ENCODE assay signal across 7 mouse cellular contexts in genomic region chr5:33275754-33276153, GRCm38 (mm10). TPM values are rescaled to one million over a fixed set of nuclear protein-coding genes. Genes with fewer than 3 reads are reported as not detected.
DNase-seq lines count a peak whose midpoint lies in the region; ATAC-seq and TF ChIP-seq lines count a peak whose summit lies in the region.

No protein-coding gene starts in this region.

- no peak overlapping the region for H3K9ac ChIP-seq in embryonic facial prominence, embryonic 14.5 days (ENCODE audit: low read depth, low read length)
- peak overlapping the region; percentile 93 for H3K9ac ChIP-seq in hindbrain, embryonic 15.5 days

- no peaks in the 10 kb centered on the region for H3K27me3 ChIP-seq in embryonic facial prominence, embryonic 14.5 days (replicated peaks; ENCODE audit: control insufficient read depth, insufficient read depth, low read length)
- H3K27me3 ChIP-seq in hindbrain, embryonic 15.5 days, result no peaks in the 10 kb centered on the region

- H3K4me3 ChIP-seq in layer of hippocampus, adult 2 months, result peak overlapping the region; percentile 98
- H3K4me3 ChIP-seq in embryonic facial prominence, embryonic 14.5 days (ENCODE audit: low read depth, low read length), result peak overlapping the region; percentile 89
- peak overlapping the region; percentile 77 for H3K4me3 ChIP-seq in hindbrain, embryonic 15.5 days

- H3K9me3 ChIP-seq in embryonic facial prominence, embryonic 14.5 days (ENCODE audit: control insufficient read depth, low read length), result no peaks in the 10 kb centered on the region
- H3K9me3 ChIP-seq in hindbrain, embryonic 15.5 days, result no peaks in the 10 kb centered on the region

- peaks cover 11% of the 10 kb centered on the region; the same call in 1 of the 2 replicates for H3K4me1 ChIP-seq in embryonic facial prominence, embryonic 14.5 days (ENCODE audit: control insufficient read depth, insufficient read depth, low read length)
- peaks cover 35% of the 10 kb centered on the region for H3K4me1 ChIP-seq in hindbrain, embryonic 15.5 days (replicated peaks)

- H3K4me2 ChIP-seq in embryonic facial prominence, embryonic 14.5 days (ENCODE audit: low read depth, low read length), result peak overlapping the region; percentile 59
- H3K4me2 ChIP-seq in hindbrain, embryonic 15.5 days, result peak overlapping the region; percentile 79

- H3K27ac ChIP-seq in layer of hippocampus, adult 2 months, result peak overlapping the region; percentile 98
- no peak overlapping the region for H3K27ac ChIP-seq in embryonic facial prominence, embryonic 14.5 days (replicated peaks; ENCODE audit: low read depth, low read length)
- peak overlapping the region; percentile 99 for H3K27ac ChIP-seq in hindbrain, embryonic 15.5 days (replicated peaks)

- no peak for TF ChIP-seq CTCF in layer of hippocampus, adult 2 months (conservative IDR thresholded peaks at IDR 0.05)

- no peak for DNase-seq in layer of hippocampus, adult 2 months (ENCODE audit: low spot score in 2 of 2)
- DNase-seq in layer of hippocampus, postnatal 36 days, result no peak
- DNase-seq in embryonic facial prominence, embryonic 14.5 days (ENCODE audit: low spot score), result no peak
- DNase-seq in naive thymus-derived CD4-positive, alpha-beta T cell, adult 2 months (ENCODE audit: low read depth), result peak; percentile 33
- DNase-seq in adrenal gland, adult (ENCODE audit: inconsistent age in 2 of 2, low spot score in 1 of 2), result no peak
- no peak for DNase-seq in gastrocnemius, postnatal 25 days

- WGBS in embryonic facial prominence, embryonic 14.5 days, result 19% methylated on average over 1 of the region's 1 CpGs
- WGBS in hindbrain, embryonic 15.5 days, result 16% methylated on average over 1 of the region's 1 CpGs

- no peak for ATAC-seq in embryonic facial prominence, embryonic 14.5 days (ENCODE audit: low read depth)
- ATAC-seq in hindbrain, embryonic 15.5 days (ENCODE audit: low FRiP score, low read depth), result no peak

- H3K36me3 ChIP-seq in embryonic facial prominence, embryonic 14.5 days (ENCODE audit: control insufficient read depth, insufficient read depth, low read length), result peaks cover 11% of the 10 kb centered on the region; the same call in 1 of the 2 replicates
- H3K36me3 ChIP-seq in hindbrain, embryonic 15.5 days, result no peaks in the 10 kb centered on the region

RNA-seq across cellular contexts. Expression of gene Ctbp1, which starts 1.0 kb away (rescaled TPM):
- total RNA-seq in layer of hippocampus, adult 2 months (2021), result 100 to 1,000 TPM; 285 to 286 TPM
- total RNA-seq in layer of hippocampus, postnatal 36 days (2021), result 100 to 1,000 TPM; 276 to 303 TPM
- 290 and 337 TPM in 2 replicates for polyA plus RNA-seq in embryonic facial prominence, embryonic 14.5 days (2014; fragmentation: Nextera tagmentation; extraction: Ambion mirVana)
- 484 and 489 TPM in 2 replicates for polyA plus RNA-seq in hindbrain, embryonic 15.5 days (2015; fragmentation: Nextera tagmentation; extraction: Ambion mirVana)
- 100 to 1,000 TPM; 188 to 210 TPM for total RNA-seq in gastrocnemius, postnatal 25 days (2021)

RNA-seq across cellular contexts. Expression of gene Spon2, which starts 57.5 kb away (rescaled TPM):
- under 1 TPM in 1 of 2 experiments, not detected in 1; 0.34 TPM for total RNA-seq in layer of hippocampus, adult 2 months (2021)
- total RNA-seq in layer of hippocampus, postnatal 36 days (2021), result under 1 TPM; 0.37 to 0.40 TPM
- polyA plus RNA-seq in embryonic facial prominence, embryonic 14.5 days (2014; fragmentation: Nextera tagmentation; extraction: Ambion mirVana), result 21.7 and 27.1 TPM in 2 replicates
- polyA plus RNA-seq in hindbrain, embryonic 15.5 days (2015; fragmentation: Nextera tagmentation; extraction: Ambion mirVana), result 4.0 and 5.2 TPM in 2 replicates
- 1 to 10 TPM; 2.4 to 9.1 TPM for total RNA-seq in gastrocnemius, postnatal 25 days (2021)

RNA-seq across cellular contexts. Expression of gene Maea, which starts 59.6 kb away (rescaled TPM):
- 10 to 100 TPM; 93.7 to 97.5 TPM for total RNA-seq in layer of hippocampus, adult 2 months (2021)
- total RNA-seq in layer of hippocampus, postnatal 36 days (2021), result 10 to 100 TPM; 97.2 to 99.3 TPM
- polyA plus RNA-seq in embryonic facial prominence, embryonic 14.5 days (2014; fragmentation: Nextera tagmentation; extraction: Ambion mirVana), result 123 and 136 TPM in 2 replicates
- polyA plus RNA-seq in hindbrain, embryonic 15.5 days (2015; fragmentation: Nextera tagmentation; extraction: Ambion mirVana), result 125 and 127 TPM in 2 replicates
- total RNA-seq in gastrocnemius, postnatal 25 days (2021), result 10 to 100 TPM; 54.1 to 59.0 TPM
